Mouse (Mus musculus): ENCODE measurements at regions not wholly inside any gene's neighbourhood (a gene's known extent, or its start where the extent isn't known, plus 50 kb on each side); places are given as distances from the start of the nearest gene placed in this dataset.
"Not testable (repeated sequence)": the region's sequence is repeated elsewhere in the genome, so short reads cannot be mapped to it uniquely, and the experiment has no call there.

- in situ Hi-C loops (cut with MboI, MseI): no loop called here
Observed at GRCm38 (mm10) chr2:17898780-17899179, 98.0 kb downstream of the H2al2a start.

GRCm38 (mm10) chr2:17896036-17896435 is 100.7 kb downstream of the H2al2a start:
- in situ Hi-C loops (cut with MboI, MseI): no loop called here

- in situ Hi-C loops (cut with MboI, MseI): not testable (repeated sequence)
Observed at GRCm38 (mm10) chr2:17892661-17893060, 104.1 kb downstream of the H2al2a start.

GRCm38 (mm10) chr2:17887699-17888098 is 109.1 kb downstream of the H2al2a start:
- in situ Hi-C loops (cut with MboI, MseI): no loop called here

- in situ Hi-C loops (cut with MboI, MseI): no loop called here
Observed at GRCm38 (mm10) chr2:17882389-17882788, 114.4 kb downstream of the H2al2a start.

- in situ Hi-C loops (cut with MboI, MseI): no loop called here
Observed at GRCm38 (mm10) chr2:17880800-17881717, 115.7 kb downstream of the H2al2a start.

GRCm38 (mm10) chr2:17877901-17878300 is 118.9 kb downstream of the H2al2a start:
- in situ Hi-C loops (cut with MboI, MseI): no loop called here

- in situ Hi-C loops (cut with MboI, MseI): no loop called here
Observed at GRCm38 (mm10) chr2:17876942-17877341, 119.8 kb downstream of the H2al2a start.

GRCm38 (mm10) chr2:17876155-17876554 is 120.6 kb downstream of the H2al2a start:
- in situ Hi-C loops (cut with MboI, MseI): no loop called here

- in situ Hi-C loops (cut with MboI, MseI): no loop called here
Observed at GRCm38 (mm10) chr2:17870562-17870961, 126.2 kb downstream of the H2al2a start.

- in situ Hi-C loops (cut with MboI, MseI): no loop called here
Observed at GRCm38 (mm10) chr2:17868145-17868544, 128.6 kb downstream of the H2al2a start.

- in situ Hi-C loops (cut with MboI, MseI): no loop called here
Observed at GRCm38 (mm10) chr2:17867341-17867740, 129.4 kb downstream of the H2al2a start.

- in situ Hi-C loops (cut with MboI, MseI): no loop called here
Observed at GRCm38 (mm10) chr2:17861765-17862495, 130.7 kb upstream of the Nebl start.

- in situ Hi-C loops (cut with MboI, MseI): no loop called here
Observed at GRCm38 (mm10) chr2:17860922-17861559, 129.8 kb upstream of the Nebl start.

- in situ Hi-C loops (cut with MboI, MseI): no loop called here
Observed at GRCm38 (mm10) chr2:17859234-17859633, 128.0 kb upstream of the Nebl start.

- in situ Hi-C loops (cut with MboI, MseI): no loop called here
Observed at GRCm38 (mm10) chr2:17858326-17858725, 127.1 kb upstream of the Nebl start.

- in situ Hi-C loops (cut with MboI, MseI): no loop called here
Observed at GRCm38 (mm10) chr2:17855566-17856264, 124.5 kb upstream of the Nebl start.

- in situ Hi-C loops (cut with MboI, MseI): no loop called here
Observed at GRCm38 (mm10) chr2:17854088-17854487, 122.8 kb upstream of the Nebl start.

GRCm38 (mm10) chr2:17853500-17854011 is 122.3 kb upstream of the Nebl start:
- in situ Hi-C loops (cut with MboI, MseI): no loop called here

GRCm38 (mm10) chr2:17852740-17853499 is 121.7 kb upstream of the Nebl start:
- in situ Hi-C loops (cut with MboI, MseI): no loop called here

- in situ Hi-C loops (cut with MboI, MseI): no loop called here
Observed at GRCm38 (mm10) chr2:17850741-17851140, 119.5 kb upstream of the Nebl start.
